Mouse (Mus musculus) embryo, embryonic 11 days (tissue): ENCODE data around the gene Lsmem1.
"Not testable (repeated sequence)": the region's sequence is repeated elsewhere in the genome, so short reads cannot be mapped to it uniquely, and the experiment has no call there.

ENCODE experiments used
- DNase-seq: peaks from one replicate; pipeline ENCODE4 v3.0.0-alpha.2; 2015

Gene Lsmem1

GRCm38 (mm10) chr12:40209049-40209448, 9.8 kb upstream of the Lsmem1 start:
- DNase-seq, result no peak

DNA sequence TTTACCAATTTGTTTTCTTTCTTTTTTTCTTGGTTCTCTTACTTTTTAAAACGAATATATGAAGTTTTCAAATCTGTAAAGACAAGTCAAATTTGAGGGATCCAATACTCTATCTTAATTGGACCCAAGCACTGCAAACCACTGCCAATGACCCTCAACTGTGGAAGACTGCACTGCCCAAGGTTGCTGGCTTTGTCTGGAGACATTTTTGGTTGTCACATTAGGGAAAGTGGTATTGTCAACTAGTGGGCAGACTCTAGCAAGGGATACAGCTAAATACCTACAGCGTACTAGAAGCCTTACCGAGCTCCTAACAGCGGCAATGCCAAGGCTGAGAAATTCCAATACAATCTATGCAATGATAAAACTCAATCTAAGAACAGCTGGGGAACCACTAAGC, 8.6 kb upstream of the Lsmem1 start:
- no peak for DNase-seq

GRCm38 (mm10) chr12:40202161-40203035, 3.1 kb upstream of the Lsmem1 start:
- DNase-seq, result no peak

DNA sequence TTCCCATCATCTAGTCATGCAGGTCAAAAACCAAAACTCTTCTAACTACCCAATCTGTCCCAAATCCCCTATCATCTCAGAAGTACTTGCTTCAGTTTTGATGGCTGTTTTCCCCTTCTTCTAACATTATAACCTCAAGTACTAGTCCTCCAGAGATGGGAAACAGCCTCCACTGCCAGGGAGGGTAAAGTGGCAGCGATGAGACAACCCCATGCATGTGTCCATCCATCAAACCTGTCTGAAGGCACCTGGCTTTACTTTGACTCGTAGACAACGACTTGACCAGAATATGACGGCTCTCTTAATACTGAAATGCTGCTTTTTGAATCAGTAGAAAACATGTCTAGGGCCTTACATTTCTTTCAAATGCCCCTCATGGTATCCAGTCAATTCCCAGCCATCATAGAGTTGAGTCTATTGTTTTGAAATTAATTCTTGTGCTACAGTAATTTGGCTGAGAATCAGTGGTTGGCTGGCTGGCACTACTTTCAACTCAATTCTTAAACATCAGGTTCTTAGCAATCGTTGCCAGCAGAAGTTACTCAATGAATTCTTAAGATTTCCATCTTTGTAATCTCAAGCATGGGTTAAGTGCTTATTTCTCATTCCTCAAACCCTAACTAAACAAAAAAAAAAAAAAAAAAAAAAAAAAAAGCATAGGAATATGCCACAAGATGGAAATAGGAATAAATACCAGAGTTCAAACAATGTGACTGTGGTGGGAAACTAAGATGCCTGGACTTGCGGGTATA, 1.4 kb upstream of the Lsmem1 start:
- DNase-seq, result no peak

- DNase-seq, result peak; percentile 68
These were observed 609 bp upstream of the Lsmem1 start for GRCm38 (mm10) chr12:40199795-40200402.

- DNase-seq, result no peak
These were observed 863 bp downstream of the Lsmem1 start for GRCm38 (mm10) chr12:40198427-40198826.

GRCm38 (mm10) chr12:40198019-40198418, 1.3 kb downstream of the Lsmem1 start:
- no peak for DNase-seq

DNA sequence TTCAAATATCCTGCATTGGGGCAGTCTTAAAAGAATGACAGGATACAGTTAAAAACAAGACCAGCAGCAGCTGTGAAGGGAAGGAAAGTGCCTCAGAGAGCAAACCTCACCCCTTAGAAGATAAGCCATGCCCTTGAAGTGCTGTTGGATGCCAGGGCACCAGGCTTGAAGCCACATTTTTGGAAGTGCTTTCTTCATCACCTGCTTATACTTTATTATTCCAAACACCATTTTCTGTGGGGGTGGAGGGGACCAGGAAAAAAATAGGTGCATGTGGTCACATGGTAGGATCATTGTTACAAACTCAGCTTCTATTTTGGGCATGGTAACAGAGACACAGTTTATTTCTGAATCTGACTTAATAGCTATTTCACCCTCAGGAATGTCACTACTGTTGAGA, 1.8 kb downstream of the Lsmem1 start:
- no peak for DNase-seq

- DNase-seq, result no peak
These were observed 13.8 kb downstream of the Lsmem1 start for GRCm38 (mm10) chr12:40185474-40185873.

DNA sequence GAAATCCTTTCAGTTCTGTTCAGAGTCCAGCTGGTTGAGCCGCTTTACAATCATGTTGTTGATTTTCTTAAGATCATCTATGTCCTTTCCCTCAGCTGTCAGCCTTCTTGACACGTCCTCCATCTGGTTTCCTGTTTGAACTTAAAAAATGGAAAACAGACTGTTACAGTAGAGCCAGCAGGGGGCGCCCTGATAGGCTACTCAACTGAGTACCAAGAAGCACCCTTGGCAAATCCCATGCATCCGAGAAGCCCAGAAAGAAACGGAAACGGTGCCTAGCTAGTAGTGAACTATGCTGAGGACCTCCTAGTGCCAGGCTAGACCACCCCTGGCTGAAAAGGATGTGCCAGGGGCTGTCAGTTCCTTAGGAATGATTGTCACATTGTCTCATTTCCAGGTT, 22.2 kb downstream of the Lsmem1 start:
- DNase-seq, result peak; percentile 30

- no peak for DNase-seq
These were observed 23.1 kb downstream of the Lsmem1 start for GRCm38 (mm10) chr12:40176158-40176557.

DNA sequence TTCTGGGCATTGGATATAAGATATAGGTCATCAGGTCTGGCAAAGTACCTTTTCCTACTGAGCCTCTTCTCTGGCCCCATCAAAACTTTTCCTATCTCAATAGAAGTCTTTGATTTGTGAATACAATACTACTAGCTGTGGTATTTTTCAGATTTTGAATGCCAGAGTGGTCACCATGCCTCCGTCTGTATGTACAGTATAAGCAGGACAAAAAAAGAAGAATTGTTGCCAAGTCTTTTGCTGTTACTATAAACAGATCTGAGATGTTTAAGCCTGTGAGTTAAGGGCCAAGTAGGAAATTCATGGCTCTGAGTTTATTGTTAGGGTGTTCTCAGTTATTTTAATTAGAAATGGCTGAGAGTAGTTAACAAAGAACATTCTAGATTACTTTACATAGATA, 24.1 kb downstream of the Lsmem1 start:
- DNase-seq, result not testable (repeated sequence)

DNA sequence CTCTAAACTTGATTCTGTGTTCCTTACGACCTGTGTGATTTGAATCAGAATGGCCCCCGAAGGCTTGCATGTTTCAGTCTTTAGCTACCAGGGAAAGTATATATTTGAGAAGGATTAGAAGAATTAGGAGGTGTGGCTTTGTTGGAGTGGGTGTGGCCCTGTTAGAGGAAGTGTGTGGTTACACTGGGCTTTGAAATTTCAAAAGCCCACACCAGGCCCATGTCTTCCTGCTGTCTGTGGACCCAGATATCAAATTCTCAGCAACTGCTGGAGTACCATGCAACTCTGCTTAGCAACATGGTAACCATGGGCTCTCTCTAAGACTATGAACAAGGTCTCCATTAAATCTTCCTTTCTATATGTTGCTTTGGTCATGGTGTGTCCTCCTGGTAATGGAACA, 27.7 kb downstream of the Lsmem1 start:
- DNase-seq, result no peak

- no peak for DNase-seq
These were observed 29.6 kb downstream of the Lsmem1 start for GRCm38 (mm10) chr12:40169675-40170074.

DNA sequence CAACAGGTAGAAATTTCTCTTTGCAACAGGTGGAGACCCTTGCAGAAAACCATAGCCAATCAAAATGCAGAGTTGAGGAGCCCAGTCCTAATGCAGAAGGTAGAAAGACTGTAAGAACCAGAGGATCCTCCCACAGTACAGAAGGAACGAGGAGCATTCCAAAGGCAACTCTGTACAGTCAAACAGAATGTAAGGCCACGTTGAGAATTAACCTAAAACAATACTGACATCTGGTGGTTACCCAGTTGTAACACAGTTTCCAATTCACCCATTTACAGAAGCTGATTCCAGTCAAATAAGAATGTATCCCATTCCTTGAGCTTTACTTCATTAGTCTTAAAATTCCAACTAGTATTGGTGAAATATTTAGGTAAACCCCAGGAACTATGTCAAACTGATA, 34.7 kb downstream of the Lsmem1 start:
- peak; percentile 64 for DNase-seq

DNA sequence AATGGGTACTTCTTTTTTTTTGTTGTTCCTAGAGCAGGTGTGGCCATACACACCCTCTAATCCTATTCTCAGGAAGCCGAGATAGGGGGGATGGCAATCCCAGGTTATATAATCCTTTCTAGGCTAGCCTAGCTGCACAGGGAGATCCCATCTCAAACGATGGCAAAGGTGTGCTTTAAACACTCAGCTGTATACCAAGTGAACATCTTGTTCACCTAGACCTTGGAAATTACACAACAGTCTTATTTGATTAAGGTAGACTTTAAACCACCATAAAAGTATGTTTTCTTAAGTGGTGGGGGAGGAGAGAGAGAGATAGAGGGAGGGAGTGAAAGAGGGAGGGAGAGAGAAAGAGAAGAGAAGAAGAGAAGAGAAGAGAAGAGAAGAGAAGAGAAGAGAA, 38.5 kb downstream of the Lsmem1 start:
- no peak for DNase-seq

GRCm38 (mm10) chr12:40154188-40154587, 45.1 kb downstream of the Lsmem1 start:
- DNase-seq, result no peak

DNA sequence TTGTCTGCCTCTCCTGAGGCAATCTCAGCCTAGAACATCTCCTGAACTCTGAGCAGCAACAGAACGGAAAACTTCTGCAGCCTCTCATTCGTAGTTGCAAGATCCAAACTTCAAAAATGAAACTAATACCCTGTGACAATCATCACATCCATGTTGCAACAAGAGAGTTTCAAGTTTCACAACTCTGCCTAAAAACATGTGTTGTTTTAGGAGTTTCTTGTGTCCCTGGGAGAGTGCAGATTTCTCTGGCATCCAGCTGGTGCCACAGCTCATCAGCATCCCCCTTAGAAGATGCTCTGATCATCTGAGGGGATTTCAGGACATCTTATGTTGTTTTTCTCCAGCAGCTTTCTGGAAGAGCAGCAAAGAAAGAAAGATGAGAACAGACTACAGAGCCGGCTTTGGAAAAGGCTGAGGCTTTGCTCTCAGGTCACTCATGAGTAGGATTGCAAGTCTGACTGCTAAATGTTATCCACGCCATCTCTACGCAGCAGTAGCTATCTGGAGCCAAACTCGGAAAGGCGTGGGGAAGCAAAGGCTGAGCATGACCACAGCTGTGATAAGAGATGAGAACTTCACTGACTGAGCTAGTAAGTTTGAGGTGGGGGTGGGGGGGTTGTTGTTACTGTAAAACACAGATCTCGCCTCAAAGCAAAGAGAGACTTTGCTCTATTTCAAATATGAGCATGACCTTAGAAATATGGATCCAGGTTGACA, 46.8 kb downstream of the Lsmem1 start:
- no peak for DNase-seq

- DNase-seq, result no peak
These were observed 52.0 kb downstream of the Lsmem1 start for GRCm38 (mm10) chr12:40147319-40147718.

DNA sequence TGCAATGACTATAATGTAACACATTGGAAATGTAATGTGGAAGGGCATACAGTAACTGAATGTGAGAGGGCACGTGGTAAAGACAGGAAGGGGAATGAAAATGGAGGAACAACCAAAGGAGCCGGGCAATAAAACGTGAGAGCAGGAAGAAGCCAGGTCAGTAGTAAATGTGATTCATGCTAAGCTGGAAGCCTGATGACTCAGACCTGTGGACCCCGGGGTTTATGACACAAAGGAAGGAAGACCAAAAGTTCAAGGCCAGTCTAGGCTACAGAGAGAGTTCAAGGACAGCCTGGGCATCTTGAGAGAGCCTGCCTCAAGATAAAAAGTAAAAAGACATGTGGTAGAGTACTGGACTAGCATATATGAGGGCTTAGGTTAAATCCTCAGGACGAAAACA, 52.8 kb downstream of the Lsmem1 start:
- DNase-seq, result no peak

GRCm38 (mm10) chr12:40140706-40141105, 58.6 kb downstream of the Lsmem1 start:
- DNase-seq, result no peak

GRCm38 (mm10) chr12:40139484-40140245, 59.6 kb downstream of the Lsmem1 start:
- no peak for DNase-seq
